Mouse (Mus musculus): ENCODE measurements at regions not wholly inside any gene's neighbourhood (a gene's known extent, or its start where the extent isn't known, plus 50 kb on each side); places are given as distances from the start of the nearest gene placed in this dataset.

- TF ChIP-seq ZC3H11A (IDR thresholded peaks at IDR 0.05; ENCODE audit: borderline replicate concordance, low read depth, low read length) (no peak), CHD2 (IDR thresholded peaks at IDR 0.05; ENCODE audit: low read depth, low read length) (no peak), MAFK (IDR thresholded peaks at IDR 0.05; ENCODE audit: insufficient read depth, low read depth, low read length) (no peak)
Observed at GRCm38 (mm10) chr1:95422253-95422652, 108.8 kb downstream of the Fam174a start.
